Mouse (Mus musculus) urinary bladder, postnatal 4 days (tissue): ENCODE results near the gene B230104I21Rik.
A peak's percentile ranks its signal among the peaks of the same experiment; 100 is the strongest.

Experiments
- DNase-seq, 2 experiments: peaks; one replicate each; pipeline ENCODE4 v3.0.0; 2021 to 2022; ENCODE audit warnings: low spot score in 2 of 2

The B230104I21Rik gene

GRCm38 (mm10) chr4:154348197-154348786 lies 12.4 kb downstream of the B230104I21Rik start:
- DNase-seq, result no peak

- no peak for DNase-seq
Measured at GRCm38 (mm10) chr4:154352246-154352645, 16.3 kb downstream of the B230104I21Rik start.

GRCm38 (mm10) chr4:154355408-154355807 lies 19.5 kb downstream of the B230104I21Rik start:
- DNase-seq, result no peak

GRCm38 (mm10) chr4:154358370-154358769 lies 22.4 kb downstream of the B230104I21Rik start:
- no peak for DNase-seq

GRCm38 (mm10) chr4:154358816-154359215 lies 22.9 kb downstream of the B230104I21Rik start:
- no peak for DNase-seq

GRCm38 (mm10) chr4:154359762-154360300 lies 23.9 kb downstream of the B230104I21Rik start:
- no peak for DNase-seq

- DNase-seq, result no peak
Measured at GRCm38 (mm10) chr4:154360441-154360840, 24.5 kb downstream of the B230104I21Rik start.

GRCm38 (mm10) chr4:154360850-154361249 lies 24.9 kb downstream of the B230104I21Rik start:
- DNase-seq, result no peak

- DNase-seq, result no peak
Measured at GRCm38 (mm10) chr4:154364752-154365151, 28.8 kb downstream of the B230104I21Rik start.

GRCm38 (mm10) chr4:154366836-154367235 lies 30.9 kb downstream of the B230104I21Rik start:
- DNase-seq, result no peak

- no peak for DNase-seq
Measured at GRCm38 (mm10) chr4:154369089-154369488, 33.2 kb downstream of the B230104I21Rik start.

- no peak for DNase-seq
Measured at GRCm38 (mm10) chr4:154370841-154371240, 34.9 kb downstream of the B230104I21Rik start.

GRCm38 (mm10) chr4:154371542-154372247 lies 35.8 kb downstream of the B230104I21Rik start:
- no peak for DNase-seq

GRCm38 (mm10) chr4:154375939-154376625 lies 40.2 kb downstream of the B230104I21Rik start:
- no peak for DNase-seq

- no peak for DNase-seq
Measured at GRCm38 (mm10) chr4:154378876-154379275, 42.9 kb downstream of the B230104I21Rik start.

GRCm38 (mm10) chr4:154385208-154385607 lies 49.3 kb downstream of the B230104I21Rik start:
- no peak for DNase-seq

- DNase-seq, result no peak
Measured at GRCm38 (mm10) chr4:154385918-154386317, 50.0 kb downstream of the B230104I21Rik start.

GRCm38 (mm10) chr4:154386810-154387209 lies 50.9 kb downstream of the B230104I21Rik start:
- no peak for DNase-seq

- DNase-seq, result no peak
Measured at GRCm38 (mm10) chr4:154389641-154390040, 53.7 kb downstream of the B230104I21Rik start.

- DNase-seq, result peak in 1 of 2 experiments; percentile 40
Measured at GRCm38 (mm10) chr4:154390333-154391080, 54.6 kb downstream of the B230104I21Rik start.

GRCm38 (mm10) chr4:154392641-154393040 lies 56.7 kb downstream of the B230104I21Rik start:
- DNase-seq, result no peak
